Mouse (Mus musculus) kidney, adult 2 months (tissue): Measurements from ENCODE around the gene Nlgn2.

Experiments used
- CTCF ChIP-seq: fragments of 200-500 bp; conservative IDR thresholded peaks from 2 replicates; pipeline ENCODE4 v1.5.1; 2011; ENCODE audit warnings: low read depth, mild to moderate bottlenecking, control low read depth, low read length, moderate library complexity, mixed read lengths; ENCODE audit not compliant: insufficient read depth, insufficient read length
- POLR2A ChIP-seq: fragments of 200-500 bp; IDR thresholded peaks from one replicate; pipeline ENCODE4 v1.6.1; 2011; ENCODE audit warnings: low read depth, low read length, control low read depth

- TF ChIP-seq CTCF (no peak), POLR2A (no peak)
Observed at GRCm38 (mm10) chr11:69822080-69822479, 15.5 kb downstream of the Nlgn2 start, which contains the start of gene Spem1.
